In the genomic region with DNA sequence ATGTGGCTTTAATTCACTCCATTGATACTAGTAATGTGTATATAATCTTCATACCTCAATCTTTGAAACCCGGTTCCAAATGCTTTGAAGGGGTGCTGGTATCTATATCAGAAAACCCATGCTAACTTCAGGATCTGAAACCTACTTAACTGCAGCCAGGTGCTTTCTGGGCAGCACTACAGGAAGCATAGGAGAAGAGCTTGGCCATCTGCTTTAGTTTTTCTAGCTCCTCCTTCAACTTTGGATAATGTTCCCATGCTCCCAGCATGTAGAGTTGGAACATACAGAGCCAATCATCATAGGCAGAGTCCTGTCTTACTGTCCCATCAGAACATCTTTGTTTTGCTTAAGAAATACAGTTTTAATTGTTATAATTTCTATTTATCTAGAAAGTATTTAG, we compare ENCODE assay signal across 27 mouse cellular contexts.
"Had no signal": no experiment of that assay in that cellular context is flagged by ENCODE, and none has a peak within 500 bp of the region (broad histone marks: within the 10 kb centered on the region; RNA-seq: fewer than 3 reads in every experiment).

No protein-coding gene starts in this region.

- H3K9me3 ChIP-seq: heart, embryonic 13.5 days; heart, embryonic 15.5 days; hindbrain, embryonic 13.5 days; hindbrain, embryonic 15.5 days; kidney, embryonic 15.5 days; limb, embryonic 10.5 days; limb, embryonic 12.5 days; liver, embryonic 13.5 days; liver, embryonic 15.5 days had no signal

- H3K9ac ChIP-seq: heart, embryonic 13.5 days; heart, embryonic 15.5 days; hindbrain, embryonic 13.5 days; hindbrain, embryonic 15.5 days; kidney, embryonic 15.5 days; limb, embryonic 12.5 days; liver, embryonic 13.5 days; liver, embryonic 15.5 days had no signal

- H3K27ac ChIP-seq: heart, adult 2 months; heart, embryonic 13.5 days; heart, embryonic 15.5 days; hindbrain, embryonic 13.5 days; hindbrain, embryonic 15.5 days; hindbrain, postnatal 0 days; kidney, embryonic 15.5 days; kidney, postnatal 0 days; left cerebral cortex, adult 2 months; limb, embryonic 10.5 days; limb, embryonic 12.5 days; liver, embryonic 13.5 days; liver, embryonic 15.5 days had no signal

- ATAC-seq: hindbrain, postnatal 0 days; intestine, embryonic 16.5 days had no signal

- DNase-seq: gastrocnemius, postnatal 14 days; gastrocnemius, postnatal 36 days; heart, adult 11 months; heart, adult 2 months; heart, postnatal 14 days; heart, postnatal 36 days; kidney, adult 11 months; kidney, adult 2 months; kidney, adult 9 months; kidney, postnatal 14 days; kidney, postnatal 36 days; liver; liver, embryonic 13.5 days had no signal

- H3K4me3 ChIP-seq: heart, adult 2 months; heart, embryonic 13.5 days; heart, embryonic 15.5 days; hindbrain, embryonic 13.5 days; hindbrain, embryonic 15.5 days; kidney, embryonic 15.5 days; left cerebral cortex, adult 2 months; limb, embryonic 10.5 days; limb, embryonic 12.5 days; liver, embryonic 13.5 days; liver, embryonic 15.5 days had no signal

- H3K4me2 ChIP-seq: heart, embryonic 11.5 days; heart, embryonic 13.5 days; heart, embryonic 15.5 days; hindbrain, embryonic 13.5 days; hindbrain, embryonic 15.5 days; kidney, embryonic 15.5 days; limb, embryonic 12.5 days; liver, embryonic 11.5 days; liver, embryonic 13.5 days; liver, embryonic 15.5 days had no signal

- H3K36me3 ChIP-seq: heart, embryonic 13.5 days; heart, embryonic 15.5 days; hindbrain, embryonic 13.5 days; hindbrain, embryonic 15.5 days; kidney, embryonic 15.5 days; limb, embryonic 10.5 days; limb, embryonic 12.5 days; liver, embryonic 13.5 days; liver, embryonic 15.5 days had no signal

- H3K4me1 ChIP-seq: heart, embryonic 13.5 days; heart, embryonic 15.5 days; hindbrain, embryonic 13.5 days; hindbrain, embryonic 15.5 days; kidney, embryonic 15.5 days; limb, embryonic 10.5 days; limb, embryonic 12.5 days; liver, embryonic 13.5 days; liver, embryonic 15.5 days had no signal

- H3K27me3 ChIP-seq: heart, embryonic 13.5 days; heart, embryonic 15.5 days; hindbrain, embryonic 13.5 days; hindbrain, embryonic 15.5 days; kidney, embryonic 15.5 days; limb, embryonic 12.5 days; liver, embryonic 13.5 days; liver, embryonic 15.5 days had no signal
